ENCODE assay signal across 9 mouse cellular contexts in genomic region chr4:117786963-117787362, GRCm38 (mm10). TPM values are rescaled to one million over a fixed set of nuclear protein-coding genes. Genes with fewer than 3 reads are reported as not detected.
DNase-seq lines count a peak whose midpoint lies in the region; ATAC-seq and TF ChIP-seq lines count a peak whose summit lies in the region.
"Had no signal": no experiment of that assay in that cellular context is flagged by ENCODE, and none has a peak within 500 bp of the region (broad histone marks: within the 10 kb centered on the region; RNA-seq: fewer than 3 reads in every experiment).

No protein-coding gene starts in this region.

- no peak overlapping the region for H3K9ac ChIP-seq in heart, adult 2 months (ENCODE audit: low read depth, low read length)
- H3K9ac ChIP-seq in kidney, embryonic 14.5 days (ENCODE audit: low read depth, low read length) = no peak overlapping the region

- WGBS in heart, adult 2 months = 29% methylated on average over 8 of the region's 8 CpGs
- 29% methylated on average over 8 of the region's 8 CpGs for WGBS in kidney, embryonic 14.5 days

- no peaks in the 10 kb centered on the region for H3K36me3 ChIP-seq in heart, adult 2 months (ENCODE audit: control insufficient read depth, insufficient read depth, low read length)
- no peaks in the 10 kb centered on the region for H3K36me3 ChIP-seq in kidney, embryonic 14.5 days (ENCODE audit: control insufficient read depth, insufficient read depth, low read length)

- TF ChIP-seq CTCF in heart, adult 2 months (IDR thresholded peaks at IDR 0.05) = no peak

- peak overlapping the region; percentile 8; the same call in 1 of the 2 replicates for H3K4me3 ChIP-seq in heart, adult 2 months
- no peak overlapping the region for H3K4me3 ChIP-seq in kidney, embryonic 14.5 days (ENCODE audit: low read length)
- H3K4me3 ChIP-seq: myocyte had no signal

- peak; percentile 66 for TF ChIP-seq EP300 in heart, adult 2 months (IDR thresholded peaks at IDR 0.05; ENCODE audit: insufficient read depth, low read depth, low read length)

- H3K4me1 ChIP-seq in heart, adult 2 months (ENCODE audit: control insufficient read depth, insufficient read depth, low read length) = no peaks in the 10 kb centered on the region
- H3K4me1 ChIP-seq in kidney, embryonic 14.5 days (ENCODE audit: control insufficient read depth, insufficient read depth, low read length) = no peaks in the 10 kb centered on the region

- H3K27me3 ChIP-seq in heart, adult 2 months (ENCODE audit: control insufficient read depth, insufficient read depth, low read length) = no peaks in the 10 kb centered on the region
- no peaks in the 10 kb centered on the region for H3K27me3 ChIP-seq in kidney, embryonic 14.5 days (ENCODE audit: control insufficient read depth, insufficient read depth, low read length)

- no peaks in the 10 kb centered on the region for H3K79me2 ChIP-seq in heart, adult 2 months (replicated peaks; ENCODE audit: control insufficient read depth, insufficient read depth, low read length)

- ATAC-seq in kidney, embryonic 14.5 days (ENCODE audit: low FRiP score, low TSS enrichment) = peak; percentile 79
- ATAC-seq in megakaryocyte progenitor cell, adult 5-6 weeks (replicated peaks; ENCODE audit: poor library complexity) = peak; percentile 63

- H3K9me3 ChIP-seq in kidney, embryonic 14.5 days (ENCODE audit: control insufficient read depth, low read length) = 0 out of 2 replicates have a peak, but pooled peaks cover 2% of the 10 kb centered on the region

- peak; percentile 94 for DNase-seq in heart, adult 11 months
- no peak for DNase-seq in heart, adult 8-10 months (ENCODE audit: low spot score)
- peak; percentile 21 to 38 for DNase-seq in heart, adult 2 months
- no peak for DNase-seq in frontal cortex, postnatal 14 days (ENCODE audit: low spot score in 2 of 2)
- DNase-seq in layer of hippocampus, postnatal 10 days (ENCODE audit: low spot score in 2 of 2) = no peak
- DNase-seq in adrenal gland, postnatal 4 days (ENCODE audit: low spot score in 2 of 2) = no peak

- no peak overlapping the region; the same call in 1 of the 2 replicates for H3K4me2 ChIP-seq in kidney, embryonic 14.5 days (replicated peaks; ENCODE audit: low read depth, low read length)

- peak; percentile 63; the same call in 1 of the 2 replicates for TF ChIP-seq POLR2A in heart, adult 2 months (IDR thresholded peaks at IDR 0.05; ENCODE audit: insufficient read depth, low read depth, low read length)

- intact Hi-C loops in heart, adult 2 months (cut with DNase I) = no loop called here

- peak overlapping the region; percentile 69 for H3K27ac ChIP-seq in heart, adult 2 months
- H3K27ac ChIP-seq in kidney, embryonic 14.5 days (ENCODE audit: low read depth, low read length) = no peak overlapping the region

RNA-seq across cellular contexts. Expression of gene Klf17, which starts 21.5 kb away (rescaled TPM):
- total RNA-seq in heart, adult 8-10 months (2022) = not detected
- not detected for total RNA-seq in heart, adult 2 months (2021)
- polyA plus RNA-seq in heart, adult 2 months (2012; rRNA removed) = not detected in 2 replicates
- polyA plus RNA-seq in kidney, embryonic 14.5 days (2014; fragmentation: Nextera tagmentation; extraction: Ambion mirVana) = not detected in 2 replicates
- total RNA-seq in megakaryocyte progenitor cell, adult 5-6 weeks (2015) = not detected in 2 replicates
- total RNA-seq in megakaryocyte progenitor cell, adult 5-6 weeks (2017) = not detected in 2 replicates
- not detected for total RNA-seq in layer of hippocampus, postnatal 10 days (2021)
- total RNA-seq in adrenal gland, postnatal 4 days (2021) = not detected
- polyA plus RNA-seq: myocyte had no signal

RNA-seq across cellular contexts. Expression of gene Slc6a9, which starts 47.3 kb away (rescaled TPM):
- total RNA-seq in heart, adult 8-10 months (2022) = 1 to 10 TPM; 1.7 to 2.3 (median 2.2) TPM
- 1 to 10 TPM; 2.5 to 3.4 TPM for total RNA-seq in heart, adult 2 months (2021)
- 6.9 and 9.2 TPM in 2 replicates for polyA plus RNA-seq in heart, adult 2 months (2012; rRNA removed)
- 9.4 and 11.0 TPM in 2 replicates for polyA plus RNA-seq in kidney, embryonic 14.5 days (2014; fragmentation: Nextera tagmentation; extraction: Ambion mirVana)
- 0.05 TPM in 1 of 2 replicates, not detected in the other for total RNA-seq in megakaryocyte progenitor cell, adult 5-6 weeks (2015)
- 0.21 and 2.6 TPM in 2 replicates for total RNA-seq in megakaryocyte progenitor cell, adult 5-6 weeks (2017)
- total RNA-seq in layer of hippocampus, postnatal 10 days (2021) = 10 to 100 TPM; 33.5 to 33.7 TPM
- total RNA-seq in adrenal gland, postnatal 4 days (2021) = 10 to 100 TPM; 17.3 to 19.9 TPM

Comparison
In these comparisons a context has a peak if more than half of its experiments do, and no peak if none do; other contexts are left out.
1. DNase-seq: peak in heart, adult 11 months (single experiment) and heart, adult 2 months (2 of 2); none in heart, adult 8-10 months (single experiment), frontal cortex, postnatal 14 days (0 of 2), layer of hippocampus, postnatal 10 days (0 of 2) and adrenal gland, postnatal 4 days (0 of 2).
2. RNA of gene Slc6a9, which starts 47.3 kb away (total RNA-seq): 33.5 to 33.7 TPM in layer of hippocampus, postnatal 10 days and 17.3 to 19.9 TPM in adrenal gland, postnatal 4 days; 2.5 to 3.4 TPM in heart, adult 2 months, 1.7 to 2.3 TPM in heart, adult 8-10 months and 0.05 to 2.6 TPM in megakaryocyte progenitor cell, adult 5-6 weeks; every median in the first group is over 4 times any median in the second.